Mouse (Mus musculus): ENCODE data around the gene Cbln1.

- TF ChIP-seq POLR2A (IDR thresholded peaks at IDR 0.05; ENCODE audit: insufficient read length, low read depth) (no peak), USF1 (IDR thresholded peaks at IDR 0.05; ENCODE audit: low read depth) (no peak), TCF3 (IDR thresholded peaks at IDR 0.05; ENCODE audit: insufficient read length, low read depth) (no peak), MAX (IDR thresholded peaks at IDR 0.05; ENCODE audit: low read depth) (no peak), MYOD1 (IDR thresholded peaks at IDR 0.05; ENCODE audit: control insufficient read depth in 1 of 3, insufficient read length in 2 of 3, low read depth in 2 of 3) (no peak), POLR2AphosphoS2 (IDR thresholded peaks at IDR 0.05; ENCODE audit: insufficient read length, low read depth) (no peak), E2F4 (IDR thresholded peaks at IDR 0.05; ENCODE audit: insufficient read depth) (no peak), CEBPB (IDR thresholded peaks at IDR 0.05; ENCODE audit: insufficient read depth, poor library complexity, severe bottlenecking) (no peak), REST (IDR thresholded peaks at IDR 0.05; ENCODE audit: insufficient read depth, insufficient read length) (no peak), SRF (IDR thresholded peaks at IDR 0.05; ENCODE audit: control insufficient read depth, insufficient read length, low read depth) (no peak), TCF12 (IDR thresholded peaks at IDR 0.05; ENCODE audit: insufficient read depth, poor library complexity, severe bottlenecking) (no peak), MYOG (IDR thresholded peaks at IDR 0.05; ENCODE audit: control insufficient read depth in 1 of 3, insufficient read depth in 1 of 3, insufficient read length in 2 of 3, low read depth in 2 of 3) (no peak)
These were observed 905 bp upstream of the Cbln1 start for GRCm38 (mm10) chr8:87473314-87473713.
